Mouse (Mus musculus): ENCODE data around the gene Cuedc1. TPM values are rescaled to one million over a fixed set of nuclear protein-coding genes. Genes with fewer than 3 reads are reported as not detected.

Cuedc1 gene
- total RNA-seq (2021) = 10 to 100 TPM; 39.5 to 40.0 TPM

DNA sequence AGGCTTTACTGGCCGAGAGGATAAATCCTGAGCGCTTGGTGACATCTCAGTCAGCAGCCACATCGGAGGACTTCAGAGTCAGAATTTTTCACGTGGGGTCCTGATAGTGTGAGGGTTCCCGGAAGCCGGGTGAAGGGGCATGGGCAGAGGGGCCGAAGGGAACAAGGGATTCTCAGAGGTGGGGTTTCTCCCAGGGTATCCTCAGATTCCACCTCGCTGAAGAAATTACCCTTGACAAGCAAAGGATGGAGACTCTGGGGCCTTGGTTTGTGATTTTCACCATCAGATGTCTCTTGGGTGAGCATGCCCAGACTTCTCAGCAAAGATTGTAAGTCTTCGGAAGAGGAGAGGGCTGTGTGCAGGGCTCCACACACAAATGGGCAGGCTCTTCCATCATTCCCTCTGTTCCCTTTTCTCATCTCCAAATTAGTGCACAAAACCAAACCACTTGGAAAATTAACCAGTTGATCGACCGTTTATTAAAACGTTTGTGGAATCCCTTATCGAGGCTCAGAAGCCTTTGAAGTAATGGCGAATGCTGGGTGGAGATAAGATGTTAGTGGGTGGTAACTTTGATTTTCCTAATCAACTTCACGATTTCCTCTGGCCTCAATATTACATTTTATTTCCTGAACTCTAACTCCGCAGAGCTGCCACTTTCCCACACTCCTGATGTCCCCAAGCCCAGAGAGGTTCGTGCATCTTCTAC lies at the start of gene Cuedc1:
Gene Cuedc1, plus strand, starts transcription at position 38 of the 709 bp plus-strand sequence.
- DNase-seq = no peak

- DNase-seq = no peak
These were observed 48.7 kb upstream of the Cuedc1 start for GRCm38 (mm10) chr11:88048961-88049670.

GRCm38 (mm10) chr11:88049732-88050131 lies 48.1 kb upstream of the Cuedc1 start:
- DNase-seq = no peak

DNA sequence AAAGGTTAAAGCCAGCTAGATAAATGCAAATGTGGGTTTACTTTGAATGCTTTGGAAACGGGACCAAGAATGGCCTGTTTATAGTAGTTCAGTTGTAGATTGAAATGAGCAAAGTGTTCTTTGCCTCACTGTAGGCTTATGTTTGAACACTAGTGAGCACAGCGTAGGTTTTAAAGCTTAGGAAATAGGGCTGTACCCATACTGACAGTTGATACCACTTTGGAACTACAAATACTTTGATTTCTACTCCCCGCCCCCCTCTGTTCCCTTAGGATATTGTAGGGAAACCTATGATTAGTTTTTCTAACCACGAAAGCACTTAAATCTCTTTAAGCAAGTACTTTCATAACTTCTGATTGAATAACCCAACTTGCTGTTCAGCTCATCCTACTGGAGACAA lies 45.2 kb upstream of the Cuedc1 start:
- DNase-seq = no peak

- DNase-seq = no peak
These were observed 44.0 kb upstream of the Cuedc1 start for GRCm38 (mm10) chr11:88053821-88054220.

DNA sequence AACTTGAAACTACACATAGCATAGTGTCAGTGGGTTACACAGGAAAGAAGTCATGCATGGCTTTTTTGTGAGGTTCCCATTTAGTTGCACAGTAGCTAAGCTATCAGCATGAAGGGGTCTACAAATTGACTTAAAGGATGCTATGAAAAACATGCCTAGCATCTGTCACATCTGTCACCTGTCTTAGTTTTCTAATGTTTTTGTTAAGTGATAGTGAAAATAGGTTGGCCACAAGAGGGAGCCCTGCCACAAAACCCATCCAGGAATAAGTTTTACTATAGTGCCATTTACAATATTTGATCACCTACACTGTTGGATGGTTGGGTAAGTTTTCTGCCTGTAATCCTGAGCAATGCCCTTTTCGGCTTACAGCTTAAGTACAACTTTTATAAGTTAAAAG lies 43.3 kb upstream of the Cuedc1 start:
- peak; percentile 62 for DNase-seq

GRCm38 (mm10) chr11:88055777-88056176 lies 42.1 kb upstream of the Cuedc1 start:
- DNase-seq = no peak

DNA sequence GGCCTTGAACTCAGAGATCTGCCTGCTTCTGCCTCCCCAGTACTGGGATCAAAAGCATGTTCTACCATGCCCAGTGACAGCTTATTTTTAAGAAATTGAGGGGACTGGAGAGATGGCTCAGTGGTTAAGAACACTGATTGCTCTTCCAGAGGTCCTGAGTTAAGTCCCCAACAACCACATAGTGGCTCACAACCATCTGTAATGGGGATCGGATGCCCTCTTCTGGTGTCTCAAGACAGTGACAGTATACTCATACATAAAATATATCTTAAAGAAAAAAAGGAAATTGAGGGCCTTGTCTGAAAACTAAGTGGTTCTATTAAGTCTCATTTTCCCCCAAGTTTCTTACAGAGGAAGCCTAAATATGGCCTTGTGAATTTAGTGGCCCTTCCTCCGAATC lies 40.1 kb upstream of the Cuedc1 start:
- no peak for DNase-seq

GRCm38 (mm10) chr11:88059141-88059540 lies 38.7 kb upstream of the Cuedc1 start:
- peak; percentile 57 for DNase-seq

DNA sequence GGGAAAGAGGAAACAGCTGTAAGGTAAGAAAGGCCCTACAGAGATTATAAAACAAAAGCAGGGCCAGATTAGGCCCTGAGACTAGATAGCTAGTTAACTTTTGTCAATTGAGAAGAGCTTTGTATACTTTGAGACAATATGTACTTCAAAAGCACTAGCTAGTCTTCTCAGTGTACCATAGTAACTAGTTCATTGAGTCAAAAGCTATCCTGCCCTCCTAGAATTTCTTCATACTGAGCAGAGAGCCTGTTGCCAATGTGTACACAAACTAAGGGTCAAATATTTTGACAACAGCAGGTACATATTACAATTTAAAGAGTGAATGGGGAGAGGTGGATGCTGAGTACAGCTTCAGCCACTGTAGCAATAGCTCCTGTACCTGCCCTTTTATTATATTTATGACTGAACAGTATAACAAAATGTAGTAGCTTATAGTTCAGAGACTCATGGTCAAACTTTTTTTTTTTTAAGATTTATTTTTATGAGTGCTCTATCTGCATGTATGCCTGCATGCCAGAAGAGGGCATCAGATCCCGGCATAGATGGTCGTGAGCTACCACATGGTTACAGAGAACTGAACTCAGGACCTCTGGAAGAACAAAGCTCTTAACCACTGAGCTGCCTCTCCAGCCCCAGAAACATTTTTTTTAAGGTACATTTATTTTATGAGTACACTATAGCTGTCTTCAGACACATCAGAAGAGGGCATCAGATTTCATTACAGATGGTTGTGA lies 35.8 kb upstream of the Cuedc1 start:
- DNase-seq = no peak

DNA sequence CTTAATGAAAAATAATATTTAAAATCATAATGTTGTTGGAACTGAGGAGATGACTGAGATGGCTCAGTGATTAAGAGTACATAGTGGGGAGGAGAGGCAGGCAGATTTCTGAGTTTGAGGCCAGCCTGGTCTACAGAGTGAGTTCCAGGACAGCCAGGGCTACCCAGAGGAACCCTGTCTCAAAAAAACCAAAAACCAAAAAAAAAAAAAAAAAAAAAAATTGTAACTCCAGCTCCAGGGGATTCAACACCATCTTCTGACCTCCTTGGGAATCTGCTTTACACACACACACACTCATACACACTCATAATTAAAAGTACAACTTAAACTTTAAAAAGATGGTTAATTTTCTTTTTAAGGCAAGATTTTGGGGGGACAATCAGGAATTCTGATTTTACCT lies 32.1 kb upstream of the Cuedc1 start:
- no peak for DNase-seq

- DNase-seq = no peak
These were observed 30.7 kb upstream of the Cuedc1 start for GRCm38 (mm10) chr11:88067191-88067585.

DNA sequence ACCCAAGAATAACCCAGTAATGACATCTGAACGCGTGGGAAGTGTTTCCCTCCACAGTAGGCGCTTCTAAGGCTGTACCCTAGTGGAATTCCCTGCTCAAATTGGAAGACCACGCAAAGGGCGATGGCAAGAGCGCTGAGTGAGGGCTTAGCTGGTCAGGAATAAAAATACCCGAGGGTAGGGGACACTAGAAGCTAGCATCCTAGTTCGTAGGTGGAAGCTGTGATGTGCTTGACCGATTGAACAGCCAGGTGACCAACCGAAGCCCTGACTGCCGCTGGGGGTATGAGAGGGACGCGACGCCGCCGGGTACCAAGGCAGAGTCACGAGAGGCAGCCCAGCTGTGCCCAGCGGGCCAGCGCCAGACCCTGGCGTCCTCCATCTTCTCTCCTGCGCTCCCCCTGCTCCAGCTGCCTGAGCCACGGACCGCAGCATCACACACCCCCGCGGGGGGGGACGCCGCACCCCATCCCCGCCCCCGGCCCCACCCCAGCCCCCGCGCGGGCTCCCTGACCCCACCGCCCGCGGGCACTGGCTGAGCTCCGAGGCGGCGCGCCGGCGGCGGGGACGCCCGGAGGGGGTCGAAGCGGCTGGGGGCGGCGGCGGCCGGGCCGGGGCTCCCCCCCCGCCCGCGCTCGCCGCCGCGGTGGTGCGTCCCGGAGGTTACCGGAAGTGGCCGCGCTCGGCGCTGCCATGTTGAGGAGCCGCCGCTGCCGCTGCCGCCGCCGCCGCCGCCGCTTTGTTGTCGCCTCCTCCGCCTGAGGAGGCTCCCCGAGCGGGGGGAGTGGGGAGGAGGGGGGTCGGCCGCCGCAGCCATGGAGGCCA lies 30.1 kb upstream of the Cuedc1 start, which contains the start of gene Vezf1:
Gene Vezf1, plus strand, starts transcription at position 694 of the 825 bp plus-strand sequence.
- peak; percentile 84 for DNase-seq

- DNase-seq = peak; percentile 79
These were observed 29.2 kb upstream of the Cuedc1 start for GRCm38 (mm10) chr11:88068411-88069245.

GRCm38 (mm10) chr11:88069246-88069570 lies 28.6 kb upstream of the Cuedc1 start:
- DNase-seq = no peak

DNA sequence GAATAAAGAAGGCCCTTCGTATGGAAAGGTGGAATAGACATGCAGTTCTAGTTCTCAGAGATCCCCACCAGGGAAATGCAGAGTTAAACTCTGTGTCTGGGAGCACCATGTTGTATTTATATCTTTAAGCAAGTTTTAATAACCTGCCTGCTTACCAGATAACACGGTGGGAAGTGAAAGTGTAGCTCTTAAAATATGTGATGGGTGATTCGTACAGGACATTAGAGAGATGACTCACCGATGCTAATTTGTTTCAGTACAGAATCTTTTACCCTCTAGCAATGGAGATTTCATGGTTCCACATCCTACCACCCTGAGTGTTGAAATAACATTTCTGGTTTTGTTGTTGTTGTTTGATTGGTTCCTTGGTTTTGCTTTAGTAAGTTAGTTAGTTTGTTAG lies 27.5 kb upstream of the Cuedc1 start:
- no peak for DNase-seq

DNA sequence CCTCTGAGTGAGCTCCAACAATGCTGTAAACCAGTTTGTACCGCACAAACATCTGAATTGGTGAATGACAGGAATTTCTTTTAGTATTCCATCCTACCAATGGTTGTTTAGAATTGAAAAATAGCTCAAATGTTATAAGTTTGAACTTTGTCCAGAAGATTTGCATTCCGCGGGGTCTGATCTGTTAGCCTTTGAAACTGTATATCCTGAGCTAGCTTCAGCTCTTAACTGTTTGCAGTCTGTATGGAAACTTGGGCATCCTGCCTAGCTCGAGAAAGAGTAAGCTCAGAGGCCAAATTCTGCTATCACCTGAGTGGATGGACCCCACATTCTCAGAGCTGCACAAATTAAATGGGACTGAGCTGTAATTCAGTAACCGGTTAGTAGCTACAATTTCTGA lies 26.7 kb upstream of the Cuedc1 start:
- DNase-seq = peak; percentile 7

DNA sequence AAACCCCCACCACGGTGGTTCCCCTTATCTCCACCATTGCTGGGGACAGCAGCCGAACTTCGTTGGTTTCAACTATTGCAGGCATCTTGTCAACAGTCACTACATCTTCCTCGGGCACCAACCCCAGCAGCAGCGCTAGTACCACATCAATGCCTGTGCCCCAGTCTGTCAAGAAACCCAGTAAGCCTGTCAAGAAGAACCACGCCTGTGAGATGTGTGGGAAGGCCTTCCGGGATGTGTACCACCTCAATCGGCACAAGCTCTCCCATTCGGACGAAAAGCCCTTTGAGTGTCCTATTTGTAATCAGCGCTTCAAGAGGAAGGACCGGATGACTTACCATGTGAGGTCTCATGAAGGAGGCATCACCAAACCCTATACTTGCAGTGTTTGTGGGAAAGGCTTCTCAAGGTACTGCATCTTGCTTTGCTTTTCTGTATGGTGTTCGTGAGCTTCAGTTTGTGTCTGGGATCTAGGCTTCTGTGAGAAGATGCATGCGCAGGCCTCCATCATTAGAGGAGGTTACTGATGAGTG lies 24.4 kb upstream of the Cuedc1 start:
- DNase-seq = peak; percentile 4

DNA sequence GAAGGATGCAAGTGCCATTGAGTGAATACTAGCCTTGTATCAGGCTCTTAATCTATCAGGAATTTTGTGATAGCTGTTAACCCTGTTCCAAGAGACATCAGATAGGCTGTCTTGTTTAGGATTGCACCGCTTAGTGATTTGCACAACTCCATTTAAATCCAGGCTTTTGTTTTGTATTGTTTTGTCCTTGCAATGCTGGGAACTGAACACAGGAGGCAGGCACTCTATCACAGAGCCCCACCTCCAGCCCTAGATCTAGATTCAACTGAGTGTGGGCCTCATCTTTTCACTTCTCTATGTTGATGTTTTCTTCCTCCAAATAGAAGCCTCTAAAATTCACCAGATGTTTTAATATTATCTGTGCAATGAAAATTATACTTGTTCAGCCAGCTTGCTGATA lies 22.2 kb upstream of the Cuedc1 start:
- no peak for DNase-seq

GRCm38 (mm10) chr11:88076394-88076793 lies 21.5 kb upstream of the Cuedc1 start:
- no peak for DNase-seq

DNA sequence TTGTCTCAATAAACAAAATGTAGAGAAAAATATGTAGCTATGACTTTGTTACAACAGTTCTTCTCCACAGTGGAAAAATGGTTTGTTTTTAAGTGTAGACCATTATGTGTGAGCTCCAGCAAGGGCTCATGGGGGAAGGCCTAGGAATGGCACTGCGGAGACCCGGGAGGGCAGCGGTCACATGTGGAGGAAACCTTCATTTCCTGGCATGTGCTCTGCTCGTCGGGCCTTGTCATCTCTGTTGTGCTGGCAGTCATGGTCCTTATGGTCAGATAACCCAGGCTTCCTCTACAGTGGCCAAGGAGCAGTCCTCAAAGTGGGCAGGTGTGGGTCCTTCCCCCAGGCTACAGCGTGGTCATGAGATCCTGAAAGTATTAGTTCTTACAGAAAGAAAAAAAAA lies 14.2 kb upstream of the Cuedc1 start:
- DNase-seq = no peak

Measured in heart, postnatal 4 days (tissue).